Mouse (Mus musculus): ENCODE measurements around the gene Obox6. TPM values are rescaled to one million over a fixed set of nuclear protein-coding genes. Genes with fewer than 3 reads are reported as not detected.

Gene Obox6
- total RNA-seq (2023), result not detected

GRCm38 (mm10) chr7:15839578-15839977, at the start of gene Obox6:
Obox6 (minus strand) TSS chr7:15839678.

GRCm38 (mm10) chr7:15882317-15882716, 42.8 kb upstream of the Obox6 start, which contains the start of gene Crxos:
Crxos (plus strand) TSS chr7:15882617.

GRCm38 (mm10) chr7:15879756-15880155, 40.3 kb upstream of the Obox6 start, which contains the start of gene Crx:
Crx (minus strand) TSS chr7:15879968.

Other genes starting within 250 kb of the Obox6 start
- gene Obox3, start 199.8 kb downstream of the Obox6 start, total RNA-seq (2023), result not detected
- not detected for gene Obox5, start 89.5 kb downstream of the Obox6 start, total RNA-seq (2023)
- not detected for gene Crx, start 40.3 kb upstream of the Obox6 start, total RNA-seq (2023)
- not detected for gene Crxos, start 42.9 kb upstream of the Obox6 start, total RNA-seq (2023)
- 216 TPM for gene Selenow, start 82.7 kb upstream of the Obox6 start, total RNA-seq (2023)
- gene Nop53, start 106.4 kb upstream of the Obox6 start, total RNA-seq (2023), result 587 TPM
- gene Ehd2, start 127.9 kb upstream of the Obox6 start, total RNA-seq (2023), result 1.1 TPM
- 65.3 TPM for gene Bicra, start 208.2 kb upstream of the Obox6 start, total RNA-seq (2023)
- not detected for gene Zfp541, start 222.1 kb upstream of the Obox6 start, total RNA-seq (2023)